Mouse (Mus musculus): Measurements from ENCODE around the gene Fryl. TPM values are rescaled to one million over a fixed set of nuclear protein-coding genes. Genes with fewer than 3 reads are reported as not detected.
A peak's percentile ranks its signal among the peaks of the same experiment; 100 is the strongest.
"Not testable (repeated sequence)": the region's sequence is repeated elsewhere in the genome, so short reads cannot be mapped to it uniquely, and the experiment has no call there.

Gene Fryl
- polyA plus RNA-seq, 1 experiment from 2014 or later, result 45.5 TPM

DNA sequence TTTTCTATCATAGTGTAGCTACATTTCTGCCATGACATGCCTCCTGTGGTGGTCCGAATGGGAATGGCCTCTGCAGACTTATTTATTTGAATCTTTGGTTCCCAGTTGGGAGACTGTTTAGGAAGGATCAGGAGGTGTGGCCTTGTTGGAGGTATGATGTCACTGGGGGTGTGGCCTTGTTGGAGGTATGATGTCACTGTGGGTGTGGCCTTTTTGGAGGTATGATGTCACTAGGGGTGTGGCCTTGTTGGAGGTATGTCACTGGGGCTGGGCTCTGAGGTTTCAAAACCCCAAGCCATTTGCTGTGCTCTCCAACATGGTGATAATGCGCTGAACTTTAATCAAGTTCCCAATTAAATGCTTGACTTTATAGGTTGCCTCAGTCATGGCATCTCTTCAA is 212.4 kb downstream of the Fryl start:
- no peaks in the 10 kb centered on the region for H3K4me1 ChIP-seq (replicated peaks)
- no peak overlapping the region for H3K4me3 ChIP-seq
- H3K4me2 ChIP-seq, result no peak overlapping the region
- 97% methylated on average over 2 of the region's 2 CpGs for WGBS
- H3K36me3 ChIP-seq, result peaks cover 62% of the 10 kb centered on the region
- H3K9ac ChIP-seq, result no peak overlapping the region
- ATAC-seq (ENCODE audit: low FRiP score), result no peak
- H3K9me3 ChIP-seq, result no peaks in the 10 kb centered on the region
- H3K27me3 ChIP-seq, result no peaks in the 10 kb centered on the region
- H3K27ac ChIP-seq, result no peak overlapping the region

DNA sequence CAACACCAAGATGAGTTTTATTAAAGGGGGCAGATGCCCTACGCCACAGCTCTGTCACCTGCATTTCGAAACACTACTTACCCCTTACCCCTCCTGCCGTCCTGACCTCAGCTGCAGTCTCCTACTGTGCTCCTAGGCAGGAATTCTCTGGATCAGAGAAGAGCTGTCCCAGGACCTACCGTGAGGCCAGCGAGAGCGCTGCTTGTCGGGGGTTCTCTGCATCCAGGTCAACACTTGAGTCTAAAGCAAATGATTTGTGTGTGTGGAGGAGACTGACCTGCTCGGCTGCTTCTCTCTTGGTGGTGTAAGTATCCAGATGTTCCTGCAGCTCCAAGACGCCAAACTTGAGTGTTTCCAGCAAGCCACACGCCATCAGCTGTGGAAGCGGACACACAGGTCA is 223.9 kb downstream of the Fryl start:
- no peak overlapping the region for H3K9ac ChIP-seq

DNA sequence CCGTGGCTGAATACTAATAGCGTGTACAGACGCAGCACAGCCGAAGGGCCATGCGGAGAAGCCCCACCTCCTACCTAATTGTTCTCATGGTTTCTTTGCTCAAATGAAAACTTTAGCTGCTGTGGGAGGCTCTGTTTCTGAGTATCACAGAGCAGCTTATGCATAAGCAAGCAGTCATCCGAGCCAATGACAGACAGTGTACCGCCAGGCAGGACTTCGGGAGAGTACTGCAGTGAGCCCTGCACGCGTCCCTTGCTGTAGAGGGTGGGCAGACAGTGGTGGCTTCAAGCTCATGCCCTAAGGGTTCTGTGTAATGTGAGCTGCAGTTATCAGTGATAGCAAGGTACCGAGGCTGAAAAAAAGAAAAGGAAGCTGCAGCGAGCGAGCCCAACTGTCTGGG is 227.8 kb downstream of the Fryl start:
- WGBS, result 86% methylated on average over 13 of the region's 13 CpGs
- ATAC-seq (ENCODE audit: low FRiP score), result no peak
- H3K36me3 ChIP-seq, result peaks cover 81% of the 10 kb centered on the region

More for the DNA sequence above, 223.9 kb downstream of the Fryl start:
- ATAC-seq (ENCODE audit: low FRiP score), result no peak
- no peaks in the 10 kb centered on the region for H3K4me1 ChIP-seq (replicated peaks)
- H3K9me3 ChIP-seq, result no peaks in the 10 kb centered on the region
- no peaks in the 10 kb centered on the region for H3K27me3 ChIP-seq
- peaks cover 73% of the 10 kb centered on the region for H3K36me3 ChIP-seq
- no peak overlapping the region for H3K27ac ChIP-seq
- no peak overlapping the region for H3K4me3 ChIP-seq
- H3K4me2 ChIP-seq, result no peak overlapping the region
- WGBS, result 87% methylated on average over 11 of the region's 11 CpGs

DNA sequence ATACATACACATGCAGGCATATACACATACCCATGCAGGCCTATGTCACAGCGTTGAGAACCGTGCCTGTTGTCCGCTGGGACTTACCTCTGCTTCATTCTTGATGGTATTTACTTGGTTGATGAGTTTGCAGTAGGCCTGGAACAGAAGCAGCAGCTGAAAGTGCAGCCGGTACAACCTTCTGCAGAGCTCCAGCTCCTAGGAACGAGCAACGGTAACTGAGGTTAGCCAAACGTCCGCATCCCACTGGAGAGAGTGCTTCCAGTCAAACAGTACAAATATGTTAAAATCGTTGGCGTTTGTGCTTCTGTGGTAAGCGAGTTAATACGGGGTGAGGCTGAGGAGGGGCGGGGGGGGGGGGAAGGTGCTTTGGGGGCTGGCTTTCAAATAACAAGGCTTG is 232.6 kb downstream of the Fryl start:
- 93% methylated on average over 13 of the region's 13 CpGs for WGBS
- no peak overlapping the region for H3K4me3 ChIP-seq
- no peaks in the 10 kb centered on the region for H3K4me1 ChIP-seq (replicated peaks)
- H3K9me3 ChIP-seq, result no peaks in the 10 kb centered on the region
- H3K27ac ChIP-seq, result no peak overlapping the region
- no peak overlapping the region for H3K4me2 ChIP-seq
- no peak overlapping the region for H3K9ac ChIP-seq
- H3K36me3 ChIP-seq, result peaks cover 53% of the 10 kb centered on the region
- no peak for ATAC-seq (ENCODE audit: low FRiP score)
- no peaks in the 10 kb centered on the region for H3K27me3 ChIP-seq

More for the DNA sequence above, 227.8 kb downstream of the Fryl start:
- Histone ChIP-seq H3K9me3 (no peaks in the 10 kb centered on the region), H3K9ac (no peak overlapping the region), H3K4me3 (no peak overlapping the region), H3K27me3 (no peaks in the 10 kb centered on the region), H3K4me1 (replicated peaks) (no peaks in the 10 kb centered on the region), H3K27ac (no peak overlapping the region), H3K4me2 (no peak overlapping the region)

DNA sequence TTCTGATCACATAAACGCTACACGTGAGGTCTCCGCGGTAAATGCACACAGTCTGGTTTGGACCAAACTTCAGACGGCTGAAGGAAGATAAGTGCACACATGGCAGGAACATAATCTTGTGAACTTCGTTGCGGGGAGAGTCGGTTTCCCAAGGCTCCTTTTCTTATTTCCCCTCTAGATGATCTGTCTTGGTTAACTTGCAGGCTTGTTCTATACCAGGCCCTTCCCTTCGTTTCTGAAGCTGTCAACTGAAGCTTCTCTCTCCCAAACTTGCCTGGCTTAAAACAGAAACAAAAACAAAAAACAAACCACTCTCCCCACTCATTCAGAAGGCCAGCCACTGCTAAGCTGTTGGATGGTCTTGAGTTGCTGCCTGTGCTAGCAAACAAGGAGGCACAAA is 241.7 kb downstream of the Fryl start:
- Histone ChIP-seq H3K36me3 (no peaks in the 10 kb centered on the region), H3K27ac (no peak overlapping the region), H3K4me3 (no peak overlapping the region), H3K4me1 (replicated peaks) (peaks cover 9% of the 10 kb centered on the region), H3K9me3 (no peaks in the 10 kb centered on the region), H3K4me2 (no peak overlapping the region), H3K9ac (no peak overlapping the region), H3K27me3 (peaks cover 32% of the 10 kb centered on the region)
- ATAC-seq (ENCODE audit: low FRiP score), result no peak
- whole genome bisulfite sequencing, result 37% methylated on average over 9 of the region's 9 CpGs

DNA sequence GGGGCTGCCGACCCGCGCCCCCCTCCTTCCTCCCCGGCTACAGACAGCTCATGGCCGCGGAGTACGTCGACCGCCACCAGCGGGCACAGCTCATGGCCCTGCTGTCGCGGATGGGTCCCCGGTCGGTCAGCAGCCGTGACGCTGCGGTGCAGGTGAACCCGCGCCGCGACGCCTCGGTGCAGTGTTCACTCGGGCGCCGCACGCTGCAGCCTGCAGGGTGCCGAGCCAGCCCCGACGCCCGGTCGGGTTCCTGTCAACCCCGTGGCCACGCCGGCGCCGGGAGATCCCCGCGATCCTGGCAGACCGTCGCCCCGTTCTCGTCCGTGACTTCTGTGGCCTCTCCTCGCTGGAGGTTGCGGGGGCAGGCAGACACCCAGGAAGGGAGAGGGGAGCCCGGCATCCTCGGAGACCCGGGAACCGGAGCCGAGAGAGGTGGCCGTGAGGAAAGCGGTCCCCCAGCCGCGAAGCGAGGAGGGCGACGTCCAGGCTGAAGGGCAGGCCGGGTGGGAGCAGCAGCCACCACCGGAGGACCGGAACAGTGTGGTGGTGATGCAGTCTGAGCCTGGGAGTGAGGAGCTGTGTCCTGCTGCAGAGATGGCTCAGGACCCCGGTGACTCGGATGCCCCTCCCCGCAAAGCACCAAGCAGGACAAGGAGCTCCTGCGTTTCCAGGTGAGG is 242.7 kb downstream of the Fryl start:
- H3K27ac ChIP-seq; H3K9me3 ChIP-seq; H3K4me1 ChIP-seq (replicated peaks); H3K36me3 ChIP-seq: not testable (repeated sequence)
- peak overlapping the region; percentile 68 for H3K9ac ChIP-seq
- ATAC-seq (ENCODE audit: low FRiP score), result peak; percentile 70
- WGBS, result 2% methylated on average over 40 of the region's 65 CpGs
- peak overlapping the region; percentile 68 for H3K4me2 ChIP-seq
- peak overlapping the region; percentile 42 for H3K4me3 ChIP-seq
- peaks cover 32% of the 10 kb centered on the region for H3K27me3 ChIP-seq

DNA sequence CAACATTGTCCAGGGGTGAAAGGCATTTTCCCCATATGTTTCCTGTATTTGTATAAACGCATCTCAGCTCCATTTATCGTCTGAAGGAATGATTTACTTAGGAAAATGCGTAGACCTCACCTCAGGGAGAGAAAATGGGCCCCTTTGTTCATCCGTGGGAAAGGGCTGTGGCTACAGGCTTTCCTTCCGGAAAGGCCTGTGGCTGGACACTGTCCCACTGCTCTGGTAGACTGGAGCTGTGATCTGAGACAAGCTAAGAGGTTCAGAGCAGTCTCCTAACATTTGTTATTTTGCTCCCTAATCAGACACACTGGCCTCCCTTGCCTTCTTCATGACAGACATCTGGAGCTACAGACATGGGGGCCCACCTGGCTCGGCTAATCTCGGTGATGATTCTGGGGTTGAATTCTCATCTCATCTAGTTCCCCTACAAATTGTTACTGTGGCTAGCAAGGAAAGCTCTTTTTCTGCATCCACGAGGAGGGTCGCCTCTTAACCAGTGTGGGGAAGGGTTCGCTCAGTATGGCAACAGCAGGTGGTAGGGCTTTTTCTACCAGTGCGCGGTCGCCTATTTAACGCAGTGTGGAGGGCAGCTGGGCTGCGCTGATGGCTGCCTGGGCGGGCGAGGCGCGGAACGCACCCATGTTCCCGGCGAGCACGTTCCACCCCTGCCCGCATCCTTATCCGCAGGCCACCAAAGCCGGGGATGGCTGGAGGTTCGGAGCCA is 243.4 kb downstream of the Fryl start:
- not testable (repeated sequence) for H3K9ac ChIP-seq; H3K4me1 ChIP-seq (replicated peaks); H3K9me3 ChIP-seq; H3K36me3 ChIP-seq; H3K27ac ChIP-seq
- Histone ChIP-seq H3K4me3 (peak overlapping the region; percentile 42), H3K4me2 (peak overlapping the region; percentile 68), H3K27me3 (peaks cover 39% of the 10 kb centered on the region)
- ATAC-seq (ENCODE audit: low FRiP score), result peak; percentile 70
- WGBS, result 19% methylated on average over 25 of the region's 27 CpGs

DNA sequence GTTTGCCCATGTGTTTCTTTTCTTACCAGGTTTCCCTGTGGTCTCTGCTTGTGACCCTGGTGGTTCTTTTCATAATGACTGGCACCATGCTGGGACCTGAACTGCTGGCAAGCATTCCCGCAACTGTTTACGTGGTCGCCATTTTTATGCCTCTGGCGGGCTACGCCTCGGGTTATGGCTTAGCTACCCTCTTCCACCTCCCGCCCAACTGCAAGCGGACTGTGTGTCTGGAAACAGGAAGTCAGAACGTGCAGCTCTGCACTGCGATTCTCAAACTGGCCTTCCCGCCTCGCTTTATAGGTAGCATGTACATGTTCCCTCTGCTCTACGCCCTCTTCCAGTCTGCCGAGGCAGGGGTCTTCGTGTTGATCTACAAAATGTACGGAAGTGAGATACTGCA is 244.6 kb downstream of the Fryl start:
- H3K36me3 ChIP-seq; H3K27ac ChIP-seq; H3K9me3 ChIP-seq; H3K4me2 ChIP-seq; ATAC-seq (ENCODE audit: low FRiP score); H3K9ac ChIP-seq; H3K4me3 ChIP-seq: not testable (repeated sequence)
- Histone ChIP-seq H3K4me1 (replicated peaks) (peaks cover 12% of the 10 kb centered on the region), H3K27me3 (peaks cover 48% of the 10 kb centered on the region)
- WGBS, result 91% methylated on average over 15 of the region's 16 CpGs

DNA sequence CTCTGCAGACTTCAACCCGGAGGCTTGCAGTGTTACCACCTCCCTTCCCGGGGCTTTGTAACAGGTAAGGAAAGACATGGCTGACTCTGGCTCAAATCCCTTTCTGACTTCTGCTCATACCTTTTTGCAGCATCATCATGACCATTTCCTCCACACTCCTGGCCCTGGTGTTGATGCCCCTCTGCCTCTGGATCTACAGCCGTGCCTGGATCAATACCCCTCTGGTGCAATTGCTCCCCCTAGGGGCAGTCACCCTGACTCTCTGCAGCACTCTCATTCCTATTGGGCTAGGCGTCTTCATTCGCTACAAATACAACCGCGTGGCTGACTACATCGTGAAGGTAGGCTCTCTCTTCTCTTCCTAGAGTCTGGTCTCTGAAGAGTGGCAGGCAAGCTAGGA is 248.2 kb downstream of the Fryl start:
- not testable (repeated sequence) for H3K9me3 ChIP-seq; H3K9ac ChIP-seq; H3K4me1 ChIP-seq (replicated peaks); H3K27ac ChIP-seq; H3K36me3 ChIP-seq; ATAC-seq (ENCODE audit: low FRiP score); H3K4me3 ChIP-seq
- WGBS, result 47% methylated on average over 8 of the region's 8 CpGs
- Histone ChIP-seq H3K27me3 (peaks cover 40% of the 10 kb centered on the region), H3K4me2 (0 out of 2 replicates have a peak overlapping the region, but pooled peaks have one; percentile 69)

DNA sequence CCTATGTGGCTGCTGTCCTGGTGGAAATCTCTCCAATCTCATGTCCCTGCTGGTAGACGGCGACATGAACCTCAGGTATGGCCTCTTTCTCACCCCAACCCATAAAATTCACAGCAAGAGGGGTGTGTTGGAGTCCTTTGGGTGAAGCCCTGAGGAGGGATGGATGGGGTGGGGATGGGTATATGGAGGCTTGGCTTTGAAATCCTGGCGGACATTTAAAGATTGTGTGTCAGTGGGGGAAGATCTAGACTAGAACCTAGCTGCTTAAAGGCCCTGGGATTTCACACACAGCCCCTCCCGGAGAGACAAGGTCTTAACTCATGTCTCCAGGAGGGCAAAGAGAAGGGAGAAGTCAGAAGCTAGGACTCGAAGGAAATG is 248.8 kb downstream of the Fryl start:
- peak; percentile 33; the same call in 1 of the 2 replicates for ATAC-seq (ENCODE audit: low FRiP score)
- peak overlapping the region; percentile 76; the same call in 1 of the 2 replicates for H3K9ac ChIP-seq
- WGBS, result 37% methylated on average over 5 of the region's 5 CpGs

DNA sequence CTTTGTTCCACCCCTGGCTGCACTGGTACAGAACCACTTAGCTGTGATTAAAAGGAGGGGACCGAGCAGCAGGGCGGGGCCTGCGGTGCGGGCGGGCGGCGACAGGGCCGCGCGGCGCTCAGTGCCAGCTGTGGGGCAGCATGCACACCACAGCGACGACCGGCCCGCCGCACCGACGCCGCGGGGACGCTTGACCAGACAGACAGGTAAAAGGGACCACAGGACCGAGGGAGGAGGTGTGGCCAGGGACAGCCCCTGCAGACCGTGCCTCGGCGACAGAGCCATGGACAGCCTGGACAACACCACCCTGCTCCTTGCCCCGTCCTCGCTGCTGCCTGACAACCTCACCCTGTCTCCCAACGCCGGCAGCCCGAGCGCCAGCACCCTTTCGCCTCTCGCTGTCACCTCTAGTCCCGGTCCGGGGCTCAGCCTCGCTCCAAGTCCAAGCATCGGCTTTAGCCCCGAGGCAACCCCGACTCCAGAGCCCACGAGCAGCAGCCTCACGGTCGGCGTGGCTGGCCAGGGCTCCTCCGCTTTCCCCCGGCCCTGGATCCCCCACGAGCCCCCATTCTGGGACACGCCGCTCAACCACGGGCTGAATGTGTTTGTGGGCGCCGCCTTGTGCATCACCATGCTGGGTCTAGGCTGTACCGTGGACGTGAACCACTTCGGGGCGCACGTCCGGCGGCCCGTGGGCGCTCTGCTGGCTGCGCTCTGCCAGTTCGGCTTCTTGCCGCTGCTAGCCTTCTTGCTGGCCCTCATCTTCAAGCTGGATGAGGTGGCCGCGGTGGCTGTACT is 249.4 kb downstream of the Fryl start, which contains the start of gene Slc10a4:
Gene Slc10a4, plus strand, starts transcription at position 100 of the 798 bp plus-strand sequence.
- Histone ChIP-seq H3K27ac (peak within 1 kb of the TSS; percentile 73), H3K27me3 (peaks cover 31% of the 10 kb centered on the region), H3K4me3 (peak within 1 kb of the TSS; percentile 50), H3K9me3 (no peaks in the 10 kb centered on the region), H3K4me2 (peak within 1 kb of the TSS; percentile 69), H3K4me1 (replicated peaks) (peaks cover 6% of the 10 kb centered on the region), H3K9ac (peak within 1 kb of the TSS; percentile 76), H3K36me3 (no peaks in the 10 kb centered on the region)
- peak; percentile 93 for ATAC-seq (ENCODE audit: low FRiP score)
- 8% methylated on average over 65 of the region's 65 CpGs for WGBS

More for the DNA sequence above, 248.8 kb downstream of the Fryl start:
- Histone ChIP-seq H3K9me3 (no peaks in the 10 kb centered on the region), H3K27me3 (peaks cover 35% of the 10 kb centered on the region), H3K27ac (no peak overlapping the region), H3K4me1 (replicated peaks) (peaks cover 6% of the 10 kb centered on the region), H3K36me3 (no peaks in the 10 kb centered on the region), H3K4me3 (peak overlapping the region; percentile 50), H3K4me2 (peak overlapping the region; percentile 69)

DNA sequence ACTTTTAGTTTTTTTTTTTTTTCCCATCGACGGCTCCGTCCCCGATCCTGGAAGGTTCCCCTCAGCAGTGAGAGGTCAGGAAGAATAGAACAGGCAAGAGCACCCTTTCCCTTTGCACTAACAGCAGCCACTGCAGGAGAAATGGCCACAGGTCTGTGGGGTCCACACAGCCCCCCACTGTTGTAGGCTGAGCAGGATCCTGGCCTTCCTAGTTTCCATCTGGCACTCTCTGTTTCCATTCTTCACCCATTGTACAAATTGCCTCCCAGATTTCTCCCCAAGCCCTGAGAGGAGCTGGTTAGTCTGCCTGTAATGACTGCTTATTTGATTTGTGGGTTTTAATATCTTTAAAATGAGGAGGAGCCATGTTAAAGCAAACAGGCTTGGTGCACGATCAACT is 252.4 kb downstream of the Fryl start:
- Histone ChIP-seq H3K9ac (no peak overlapping the region), H3K27me3 (peaks cover 31% of the 10 kb centered on the region), H3K27ac (no peak overlapping the region), H3K36me3 (no peaks in the 10 kb centered on the region), H3K4me3 (no peak overlapping the region), H3K4me2 (no peak overlapping the region), H3K9me3 (no peaks in the 10 kb centered on the region), H3K4me1 (replicated peaks) (peaks cover 6% of the 10 kb centered on the region)
- ATAC-seq (ENCODE audit: low FRiP score), result no peak
- WGBS, result 91% methylated on average over 5 of the region's 5 CpGs

Data from hindbrain, embryonic 13.5 days (tissue).